Mouse (Mus musculus): ENCODE measurements around the gene Uchl3.

Uchl3 gene

GRCm38 (mm10) chr14:101668626-101669025, 14.9 kb downstream of the Uchl3 start:
- no peak for DNase-seq

DNA sequence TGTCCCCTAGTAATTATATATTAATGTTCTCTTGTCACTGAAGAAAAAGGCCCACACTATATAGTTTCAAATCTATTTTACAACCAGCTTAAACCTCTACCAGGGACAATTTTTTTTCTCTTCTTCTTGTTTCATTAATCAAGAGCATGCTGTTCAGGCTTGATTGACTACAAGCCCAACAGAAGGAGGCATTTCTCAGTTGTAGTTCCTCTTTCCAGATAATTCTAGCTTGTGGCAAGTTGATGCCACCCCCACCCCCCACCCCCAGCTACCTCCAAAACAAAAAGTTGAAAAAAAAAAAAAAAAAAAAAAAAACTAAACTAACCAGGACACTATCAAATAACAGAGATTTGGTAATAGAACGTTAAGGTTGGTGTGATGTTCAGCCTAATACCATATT, 18.5 kb downstream of the Uchl3 start:
- no peak for DNase-seq

DNA sequence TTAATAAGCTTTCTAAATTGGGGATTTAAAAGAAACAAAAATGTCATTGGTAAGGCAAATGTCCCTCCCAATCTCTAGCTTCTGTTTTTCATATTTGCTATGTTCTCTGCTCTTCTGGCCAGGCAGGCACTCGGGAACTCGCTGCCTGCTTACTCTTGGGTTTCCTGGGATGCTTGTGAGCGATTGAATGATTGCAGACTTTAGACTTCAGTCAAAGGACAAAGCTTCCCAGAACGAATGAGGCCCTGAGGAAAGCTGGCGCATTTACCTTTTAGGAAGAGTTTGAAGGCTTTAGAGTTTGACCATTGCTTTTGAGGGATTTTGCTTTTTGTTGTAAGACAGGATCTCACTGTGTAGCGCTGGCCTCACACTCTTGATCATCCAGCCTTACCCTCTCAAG, 33.9 kb downstream of the Uchl3 start:
- no peak for DNase-seq

GRCm38 (mm10) chr14:101688406-101688805, 34.6 kb downstream of the Uchl3 start:
- DNase-seq, result no peak

DNA sequence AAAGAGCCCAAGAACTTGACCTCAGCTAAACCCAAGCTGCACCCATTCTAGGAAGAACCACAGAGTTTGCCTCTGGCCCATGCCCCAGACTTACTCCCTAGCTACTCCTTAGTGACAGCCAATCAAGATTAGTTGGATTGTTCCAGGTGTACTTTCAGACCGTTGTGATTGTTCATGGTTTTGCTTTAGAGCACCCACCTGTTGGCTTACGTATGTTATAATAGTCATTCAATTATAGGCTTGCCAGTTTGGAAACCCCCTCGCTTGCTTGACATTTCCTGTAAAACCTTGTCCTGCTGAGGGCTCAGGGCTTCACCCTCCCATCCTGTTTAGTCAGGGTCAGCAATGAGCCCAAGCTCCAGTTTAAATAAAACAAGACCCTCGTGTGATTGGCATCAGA, 50.7 kb downstream of the Uchl3 start:
- DNase-seq, result no peak

DNA sequence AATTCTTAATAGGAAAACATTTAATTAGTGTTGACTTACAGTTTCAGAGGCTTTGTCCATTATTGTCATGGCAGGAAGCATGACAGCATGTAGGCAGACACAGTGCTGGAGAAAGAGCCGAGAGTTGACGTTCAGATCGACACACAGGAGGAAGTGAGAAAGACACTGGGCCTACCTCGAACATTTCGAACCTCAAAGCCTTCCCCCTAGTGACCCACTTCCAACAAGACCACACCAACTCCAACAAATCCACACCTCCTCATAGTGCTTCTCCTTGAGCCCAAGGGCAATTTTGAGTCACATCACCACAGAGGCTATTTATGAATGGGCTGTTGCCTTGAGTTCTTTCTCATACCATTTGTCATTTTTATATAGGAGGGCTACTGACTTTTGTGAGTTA, 53.3 kb downstream of the Uchl3 start:
- no peak for DNase-seq

DNA sequence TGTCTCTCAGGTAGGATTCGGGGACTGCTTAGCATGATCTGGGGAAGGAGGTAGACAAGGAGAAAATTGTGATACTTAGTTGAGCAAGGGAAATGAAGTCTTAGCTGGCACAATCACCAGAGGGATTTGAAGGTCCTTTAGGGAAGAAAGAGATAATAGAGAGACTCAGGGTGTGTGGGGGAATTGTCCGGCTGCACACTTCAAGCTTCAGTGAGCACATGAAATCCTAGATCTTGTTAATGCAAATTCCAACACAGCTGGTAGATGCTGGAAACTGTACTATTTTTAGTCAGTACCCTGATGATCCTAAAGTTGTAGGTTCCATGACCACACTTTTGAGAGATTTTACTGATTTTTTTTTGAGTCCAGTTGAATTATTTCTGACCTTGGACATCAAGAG, 60.6 kb downstream of the Uchl3 start:
- DNase-seq, result no peak

DNA sequence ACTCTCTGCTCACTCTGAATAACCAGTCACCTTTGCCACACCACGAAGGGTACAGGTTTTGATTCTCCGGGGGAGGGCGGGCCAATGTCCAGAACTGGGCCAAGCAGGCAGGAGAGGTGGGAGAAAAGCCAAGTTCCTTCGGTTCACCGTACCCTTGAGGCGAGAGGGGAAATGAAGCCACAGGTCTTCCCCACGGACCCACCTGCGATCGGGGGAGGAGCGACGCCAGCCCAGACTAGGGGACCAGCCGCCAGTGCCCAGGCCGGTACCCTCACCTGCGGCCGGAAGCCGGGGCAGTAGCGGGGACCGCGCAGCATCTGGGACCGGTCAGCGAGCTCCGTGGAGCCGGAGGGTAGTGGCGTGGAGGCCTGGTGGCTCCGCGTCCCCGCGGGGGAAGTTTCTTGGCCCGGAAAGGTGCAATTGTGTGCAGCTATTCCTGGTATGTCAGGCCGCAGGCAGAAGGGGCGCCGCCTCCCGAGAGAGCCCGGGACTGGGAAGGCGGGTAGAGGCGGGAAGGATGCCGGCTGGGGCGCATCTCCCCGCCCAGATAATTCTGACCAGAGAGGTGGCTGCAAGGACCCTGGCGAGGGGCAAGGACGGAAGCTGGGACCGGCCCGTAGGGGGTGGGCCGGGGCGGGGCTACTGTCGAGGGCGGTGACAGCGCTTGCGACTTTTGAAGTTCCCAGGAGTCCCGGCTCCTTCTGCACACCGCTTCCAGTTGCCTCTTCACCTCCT, 75.6 kb downstream of the Uchl3 start, which contains the start of the genes Gm9922 and Lmo7:
Gene Gm9922 (minus strand): TSS at position 578 of the 735 bp plus-strand sequence.
Gene Lmo7 (plus strand): TSS at position 721 of the 735 bp plus-strand sequence.
- DNase-seq, result no peak

GRCm38 (mm10) chr14:101729972-101730692, 76.4 kb downstream of the Uchl3 start:
- DNase-seq, result no peak

DNA sequence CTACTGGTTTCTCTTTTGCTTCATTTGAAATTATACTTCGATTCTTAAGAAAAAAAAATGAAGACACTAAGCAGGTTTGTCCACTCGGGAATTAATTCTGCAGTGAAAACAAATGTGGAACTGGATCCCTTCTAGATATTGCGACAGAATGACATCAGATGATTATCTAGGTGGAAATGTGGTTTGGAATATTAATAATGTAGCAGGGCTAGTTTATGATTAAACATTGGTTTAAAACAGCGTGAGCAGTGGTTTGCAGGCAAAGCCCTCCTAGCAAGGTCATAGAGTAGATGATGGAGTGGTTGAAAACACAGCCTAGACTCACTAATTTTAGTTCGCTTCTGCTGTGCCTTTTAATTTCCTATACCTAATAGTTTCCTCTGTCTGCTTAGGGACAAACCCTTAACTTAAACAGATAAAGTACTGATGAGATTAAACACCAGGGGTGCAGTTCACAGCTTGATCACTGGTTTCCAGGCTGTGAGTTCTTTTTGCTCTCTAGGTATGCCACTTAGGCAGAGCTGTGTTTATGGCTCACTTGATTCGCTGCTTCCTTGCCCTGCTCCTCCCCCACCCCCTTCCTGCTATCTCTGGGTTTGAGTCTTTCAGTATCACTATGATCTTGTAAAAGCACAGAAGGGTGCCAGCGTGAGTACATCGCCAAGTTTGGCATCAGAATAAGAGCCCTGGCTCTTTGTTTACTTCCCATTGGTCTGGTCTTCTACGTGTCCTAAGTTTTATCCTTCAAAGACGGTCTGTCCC, 80.0 kb downstream of the Uchl3 start:
- no peak for DNase-seq

GRCm38 (mm10) chr14:101737501-101737900, 83.7 kb downstream of the Uchl3 start:
- no peak for DNase-seq

Data from layer of hippocampus, adult 9-11 months (tissue).